Mouse (Mus musculus) ES-E14 (cell line): ENCODE results near the gene Tatdn2. TPM values are rescaled to one million over a fixed set of nuclear protein-coding genes. Genes with fewer than 3 reads are reported as not detected.

ENCODE experiments used
- DNase-seq: peaks from one replicate; pipeline ENCODE4 v3.0.0-alpha.2; 2013; ENCODE audit warnings: low read depth, low spot score
- H3K27ac ChIP-seq: 2 replicates; pipeline ENCODE4 v1.5.1; 2012; ENCODE audit warnings: low read depth, mild to moderate bottlenecking, low read length, moderate library complexity, mixed read lengths; ENCODE audit not compliant: poor library complexity, insufficient read depth, severe bottlenecking
- H3K36me3 ChIP-seq: 2 replicates; pipeline ENCODE4 v1.6.1; 2012; ENCODE audit warnings: mild to moderate bottlenecking, low read length, moderate library complexity, mixed read lengths; ENCODE audit not compliant: control insufficient read depth, poor library complexity, insufficient read depth, severe bottlenecking
- H3K4me1 ChIP-seq, 2 experiments: fragments of 150-350 bp in 1 of 2; sonication (generic) in 1 of 2; 2 replicates each; pipeline ENCODE4 v1.6.1; 2012; ENCODE audit warnings: low read length in 2 of 2, mild to moderate bottlenecking in 1 of 2, mixed read lengths in 1 of 2; ENCODE audit not compliant: control insufficient read depth in 2 of 2, insufficient read depth in 2 of 2, poor library complexity in 1 of 2
- H3K4me3 ChIP-seq, 2 experiments: fragments of 150-350 bp in 1 of 2; sonication (generic) in 1 of 2; 2 replicates each; pipeline ENCODE4 v1.5.1; 2012; ENCODE audit warnings: low read length in 2 of 2, low read depth in 1 of 2, mild to moderate bottlenecking in 1 of 2, mixed read lengths in 1 of 2; ENCODE audit not compliant: insufficient read depth in 1 of 2, poor library complexity in 1 of 2, severe bottlenecking in 1 of 2
- H3K9ac ChIP-seq: 2 replicates; pipeline ENCODE4 v1.6.1; 2012; ENCODE audit warnings: low read depth, mild to moderate bottlenecking, low read length, mixed read lengths; ENCODE audit not compliant: poor library complexity, insufficient read depth, severe bottlenecking
- H3K9me3 ChIP-seq: fragments of 150-350 bp; sonication (generic); 2 replicates; pipeline ENCODE4 v1.6.1; 2012; ENCODE audit warnings: low read depth, mild to moderate bottlenecking, low read length; ENCODE audit not compliant: control insufficient read depth, insufficient read depth
- CHD2 ChIP-seq: IDR thresholded peaks from 2 replicates; pipeline ENCODE4 v1.6.1; 2014; ENCODE audit warnings: mild to moderate bottlenecking, low read depth, low read length, inconsistent platforms
- HCFC1 ChIP-seq: IDR thresholded peaks from 2 replicates; pipeline ENCODE4 v1.6.1; 2012; ENCODE audit warnings: low read length, inconsistent platforms, borderline replicate concordance; ENCODE audit not compliant: insufficient read depth
- MAFK ChIP-seq: IDR thresholded peaks from 2 replicates; pipeline ENCODE4 v1.6.1; 2014; ENCODE audit warnings: mild to moderate bottlenecking, low read depth, low read length, inconsistent platforms; ENCODE audit not compliant: insufficient read depth
- ZC3H11A ChIP-seq: IDR thresholded peaks from 2 replicates; pipeline ENCODE4 v1.6.1; 2012; ENCODE audit warnings: low read depth, mild to moderate bottlenecking, inconsistent platforms, low read length, borderline replicate concordance
- ZNF384 ChIP-seq: IDR thresholded peaks from 2 replicates; pipeline ENCODE4 v1.6.1; 2012; ENCODE audit warnings: low read depth, low read length, inconsistent platforms
- in situ Hi-C, 2 experiments: fragments of 600-800 bp; cut with MboI; formaldehyde crosslinking; loops; one replicate each; pipeline ENCODE4 v1.15.1; 2025; ENCODE audit warnings: low sequenced_read_pairs in 2 of 2, inconsistent platforms in 1 of 2; ENCODE audit not compliant: unreplicated experiment in 2 of 2
- total RNA-seq: library from RNA; depleted of rRNA; stranded (reverse); fragments of 300-350 nt; gene quantifications from 2 replicates; pipeline ENCODE4 v1.2.3, GENCODE M21; 2012

Tatdn2 gene
- total RNA-seq, 1 experiment, result 70.6 TPM

GRCm38 (mm10) chr6:113661353-113662241 lies 35.3 kb upstream of the Tatdn2 start:
- H3K27ac ChIP-seq, result no peak overlapping the region
- H3K9me3 ChIP-seq, result no peaks in the 10 kb centered on the region
- TF ChIP-seq HCFC1 (no peak), CHD2 (no peak), MAFK (no peak), ZNF384 (no peak), ZC3H11A (no peak)
- H3K9ac ChIP-seq, result no peak overlapping the region
- H3K36me3 ChIP-seq, result no peaks in the 10 kb centered on the region
- peaks cover 0 to 17% of the 10 kb centered on the region in 2 experiments; a peak in 3 of 4 replicates for H3K4me1 ChIP-seq
- no peak for DNase-seq
- no peak overlapping the region for H3K4me3 ChIP-seq
- in situ Hi-C loops, result no loop called here

GRCm38 (mm10) chr6:113662964-113663700 lies 33.7 kb upstream of the Tatdn2 start:
- in situ Hi-C loops, result no loop called here
- H3K36me3 ChIP-seq, result no peaks in the 10 kb centered on the region

GRCm38 (mm10) chr6:113664305-113664704 lies 32.5 kb upstream of the Tatdn2 start:
- Histone ChIP-seq H3K4me3 (no peak overlapping the region), H3K9me3 (no peaks in the 10 kb centered on the region), H3K9ac (no peak overlapping the region), H3K4me1 (peaks cover 4 to 20% of the 10 kb centered on the region in 2 experiments; a peak in 3 of 4 replicates), H3K27ac (no peak overlapping the region), H3K36me3 (no peaks in the 10 kb centered on the region)
- no peak for TF ChIP-seq CHD2
- no peak for TF ChIP-seq ZC3H11A
- in situ Hi-C loops, result no loop called here
- no peak for DNase-seq

More at GRCm38 (mm10) chr6:113662964-113663700, 33.7 kb upstream of the Tatdn2 start:
- TF ChIP-seq ZNF384 (no peak), ZC3H11A (no peak), MAFK (no peak), HCFC1 (no peak), CHD2 (no peak)
- peaks cover 4 to 21% of the 10 kb centered on the region in 2 experiments; a peak in 3 of 4 replicates for H3K4me1 ChIP-seq
- H3K4me3 ChIP-seq, result no peak overlapping the region
- H3K9ac ChIP-seq, result no peak overlapping the region
- DNase-seq, result no peak
- H3K9me3 ChIP-seq, result no peaks in the 10 kb centered on the region
- no peak overlapping the region for H3K27ac ChIP-seq

GRCm38 (mm10) chr6:113667611-113668122 lies 29.2 kb upstream of the Tatdn2 start:
- Histone ChIP-seq H3K9me3 (no peaks in the 10 kb centered on the region), H3K4me1 (peaks cover 4 to 19% of the 10 kb centered on the region in 2 experiments; a peak in 3 of 4 replicates), H3K9ac (peak overlapping the region; percentile 26; the same call in 1 of the 2 replicates), H3K36me3 (no peaks in the 10 kb centered on the region), H3K27ac (no peak overlapping the region), H3K4me3 (no peak overlapping the region)
- in situ Hi-C loops, result no loop called here
- DNase-seq, result no peak
- TF ChIP-seq CHD2 (no peak), HCFC1 (no peak), MAFK (no peak), ZNF384 (no peak), ZC3H11A (no peak)
